Mouse (Mus musculus): ENCODE results near the gene Rnf26.

Rnf26 gene

DNA sequence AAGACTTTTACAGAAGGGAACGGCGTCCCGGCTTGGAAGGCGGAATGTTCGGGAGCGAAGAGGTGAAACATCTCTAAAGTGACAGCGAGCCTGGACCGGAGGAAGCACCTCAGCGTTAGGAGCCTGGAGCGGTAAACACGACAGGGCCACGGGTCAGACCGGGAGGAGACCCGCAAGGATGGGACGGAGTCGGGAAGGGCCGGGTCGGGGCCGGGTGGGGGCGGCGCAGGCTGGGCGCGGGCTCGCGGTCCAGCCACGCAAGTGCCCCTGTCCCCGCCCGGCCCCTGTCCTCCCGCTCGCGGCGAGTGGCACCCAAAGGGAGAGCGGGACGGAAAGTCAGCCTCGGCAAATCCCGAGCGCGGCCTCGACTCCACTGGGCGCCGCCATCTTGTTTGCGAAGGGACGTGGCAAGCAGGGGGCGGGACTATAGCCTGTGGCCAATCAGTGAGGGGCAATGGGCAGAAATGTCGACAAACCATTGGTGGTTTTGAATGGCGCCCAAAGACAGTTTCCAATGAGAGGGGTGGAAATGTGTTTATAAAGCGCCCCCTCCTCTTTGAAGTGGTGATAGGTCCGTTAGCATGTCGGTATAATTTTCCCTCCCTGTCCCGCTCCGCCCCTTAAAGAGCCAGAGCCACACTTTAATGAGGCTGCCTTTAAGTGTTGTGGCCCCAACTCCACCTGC, at the start of gene Rnf26, which contains the start of gene Gm49380:
Rnf26 (minus strand) TSS at position 413 of the 685 bp plus-strand sequence.
Gm49380 (minus strand) TSS at position 396 of the 685 bp plus-strand sequence.
- DNase-seq (ENCODE audit: low read depth) = peak; percentile 94

DNA sequence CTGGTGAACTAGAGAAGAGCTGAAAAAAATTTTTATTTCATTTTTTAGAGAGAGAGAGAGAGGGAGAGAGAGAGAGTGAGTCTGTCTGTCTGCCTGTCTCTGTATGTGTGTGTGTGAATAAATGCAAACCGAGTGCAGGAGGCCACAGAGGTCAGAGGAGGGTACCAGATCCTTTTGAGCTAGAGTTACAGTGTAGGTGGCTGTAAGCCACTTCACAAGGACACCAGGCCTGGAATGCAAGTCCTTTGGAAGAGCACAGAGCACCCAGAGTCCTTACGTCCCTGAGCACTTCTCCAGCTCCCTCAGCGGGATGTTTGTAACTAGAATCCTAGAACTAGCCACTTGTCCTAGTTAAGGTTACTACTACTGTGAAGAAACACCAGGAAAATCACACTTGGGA, 46.6 kb upstream of the Rnf26 start:
- DNase-seq (ENCODE audit: low read depth) = no peak

DNA sequence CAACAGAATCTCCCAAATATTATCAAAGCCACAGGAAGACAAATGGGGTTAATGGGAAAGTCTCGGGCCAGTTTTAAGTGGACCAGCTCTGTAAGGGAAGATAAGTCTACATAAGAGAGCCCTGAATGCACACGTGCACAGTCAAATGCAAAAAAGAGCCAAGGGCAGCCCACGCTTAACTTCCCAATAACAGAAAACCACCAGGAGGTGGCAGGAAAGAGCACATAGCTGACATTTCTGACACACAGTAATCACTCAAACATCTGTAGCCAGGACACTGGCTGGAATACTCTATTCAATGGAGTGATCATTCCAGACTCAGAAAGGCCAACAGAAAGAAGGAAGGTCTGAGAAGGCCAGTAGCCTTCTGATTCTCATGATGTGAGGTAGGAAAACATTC, 34.0 kb upstream of the Rnf26 start:
- no peak for DNase-seq (ENCODE audit: low read depth)

DNA sequence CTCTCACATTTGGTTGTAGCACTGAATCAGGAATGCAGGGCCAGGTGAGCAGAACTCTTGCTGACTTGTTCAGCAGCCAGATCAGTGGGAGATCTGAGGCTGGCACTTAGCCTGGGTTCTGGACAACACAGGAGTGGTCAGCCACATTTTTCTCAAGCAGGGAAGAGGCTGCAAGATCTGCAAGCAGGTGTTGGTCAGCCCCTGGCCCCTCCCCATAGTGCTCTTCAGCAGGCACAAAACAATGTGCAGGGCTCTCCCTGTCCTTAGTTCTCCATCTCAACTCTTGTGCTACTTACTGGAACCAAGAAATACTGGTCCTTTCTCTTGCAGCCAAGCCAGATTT, 31.4 kb upstream of the Rnf26 start:
- no peak for DNase-seq (ENCODE audit: low read depth)

DNA sequence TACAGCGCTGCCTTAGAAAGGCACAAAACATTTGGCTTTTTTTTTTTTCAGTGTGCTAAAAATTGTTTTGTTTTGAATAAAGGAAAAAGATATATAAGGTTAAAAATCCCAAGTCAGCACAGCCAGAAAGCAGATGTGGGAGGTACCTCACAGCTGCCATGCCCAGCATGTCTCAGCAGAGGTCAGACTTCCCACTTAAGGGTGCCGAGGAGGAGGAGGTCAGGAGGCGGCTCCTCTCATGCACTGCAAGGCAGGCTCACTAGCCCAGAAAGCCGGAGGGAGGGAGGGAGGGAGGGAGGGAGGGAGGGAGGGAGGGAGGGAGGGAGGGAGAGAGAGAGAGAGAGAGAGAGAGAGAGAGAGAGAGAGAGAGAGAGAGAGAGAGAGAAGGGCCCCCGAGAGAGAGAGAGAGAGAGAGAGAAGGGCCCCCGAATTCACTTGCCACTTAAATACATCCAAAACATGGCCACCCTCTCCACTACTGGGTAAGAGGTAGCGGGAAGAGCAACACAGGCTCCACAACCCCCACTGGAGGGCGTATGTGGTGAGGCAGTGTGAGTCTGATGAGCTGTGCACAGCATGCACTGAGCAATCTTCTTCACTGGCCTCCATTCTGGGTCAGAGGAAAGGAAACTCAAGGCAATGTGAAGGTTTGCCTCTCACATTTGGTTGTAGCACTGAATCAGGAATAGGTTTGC, 30.9 kb upstream of the Rnf26 start:
- no peak for DNase-seq (ENCODE audit: low read depth)

DNA sequence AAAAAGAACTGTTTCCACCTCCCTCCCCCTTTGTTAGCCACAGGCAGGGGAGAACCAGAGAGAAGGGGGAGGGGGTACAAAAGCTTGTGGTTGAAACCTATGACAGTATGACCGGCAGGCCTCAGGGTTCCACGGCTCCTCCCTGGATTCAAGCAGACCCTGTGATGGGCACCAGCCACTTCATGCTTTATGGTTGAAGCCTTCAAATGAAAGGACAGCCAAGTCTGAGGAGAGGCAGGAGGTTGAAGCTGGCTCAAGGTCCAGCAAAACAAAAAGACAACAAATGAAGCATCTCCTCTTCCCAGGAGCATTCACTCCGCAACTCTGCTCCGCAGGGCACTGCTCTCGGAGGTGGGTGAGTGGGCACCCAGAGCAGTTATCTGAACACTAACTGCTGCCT, 30.1 kb upstream of the Rnf26 start:
- DNase-seq (ENCODE audit: low read depth) = no peak

DNA sequence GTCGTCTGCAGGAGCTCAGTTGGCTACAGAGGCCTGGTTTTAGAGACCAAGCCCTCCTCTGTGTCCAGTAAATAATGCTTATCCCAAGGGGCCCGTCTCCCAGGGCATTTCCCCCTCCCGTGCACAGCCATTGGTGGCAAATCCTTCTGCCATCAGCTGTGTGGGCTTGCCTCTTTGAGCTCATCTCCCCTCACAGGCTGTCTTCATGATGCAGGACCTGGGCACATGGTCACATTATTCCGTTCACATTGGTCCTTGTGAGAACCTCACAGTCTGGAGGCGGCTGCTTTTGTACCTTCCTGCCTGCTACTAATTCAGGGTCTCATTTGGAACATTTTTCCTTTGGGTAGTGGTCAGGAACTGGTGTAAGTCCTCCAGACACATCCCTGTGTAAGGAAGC, 28.6 kb upstream of the Rnf26 start:
- DNase-seq (ENCODE audit: low read depth) = no peak

DNA sequence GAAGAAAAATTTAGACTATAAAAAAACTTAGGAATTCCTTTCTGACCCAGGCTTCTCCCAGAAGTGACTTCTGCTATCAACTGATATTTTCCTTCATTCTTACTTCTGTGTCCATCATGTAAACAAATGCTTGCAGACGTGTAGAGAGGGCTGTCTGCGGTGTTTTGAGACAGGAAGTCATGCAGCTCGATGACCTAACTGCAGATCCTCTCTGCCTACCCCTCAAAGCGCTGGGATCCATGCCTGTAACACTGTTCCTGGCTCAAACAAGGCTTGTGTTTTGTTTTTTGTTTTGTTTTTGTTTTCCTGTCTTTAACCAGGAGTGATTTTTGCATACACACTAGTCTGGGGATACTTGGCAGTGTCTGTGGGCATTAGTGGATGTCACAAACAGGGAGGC, 24.5 kb upstream of the Rnf26 start:
- no peak for DNase-seq (ENCODE audit: low read depth)

DNA sequence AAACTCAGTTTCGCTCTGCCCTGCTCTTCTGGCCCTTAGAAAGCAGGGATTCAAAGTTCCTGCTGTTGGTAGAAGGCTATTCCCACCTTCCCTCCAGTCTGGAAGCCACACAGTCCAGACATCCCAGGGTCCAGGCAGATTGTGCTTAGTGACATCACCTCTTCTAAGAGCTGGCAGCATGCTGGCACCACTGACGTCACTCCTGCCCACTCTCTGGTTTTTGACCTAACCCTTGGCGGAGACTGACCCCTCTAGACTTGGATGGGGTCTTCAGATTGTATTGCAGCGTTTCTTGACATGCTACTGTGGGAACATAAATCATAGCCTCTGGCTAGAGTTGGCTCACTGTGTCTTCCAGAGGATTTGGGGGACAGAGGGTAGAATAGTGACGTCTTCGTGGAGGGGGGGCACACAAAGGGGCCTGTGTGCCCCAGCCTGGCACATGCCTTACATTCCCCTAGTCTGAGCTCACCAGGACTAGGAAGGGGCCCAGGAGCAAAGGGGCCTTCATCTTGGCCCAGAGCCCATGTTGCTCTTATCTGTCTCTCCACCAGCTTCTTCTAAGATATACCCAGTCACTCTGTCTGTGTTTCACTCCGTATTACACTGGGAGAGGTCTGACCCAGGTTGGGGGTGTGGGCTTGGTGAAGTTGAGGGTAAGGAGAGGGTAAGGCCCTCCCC, 22.6 kb upstream of the Rnf26 start:
- no peak for DNase-seq (ENCODE audit: low read depth)

DNA sequence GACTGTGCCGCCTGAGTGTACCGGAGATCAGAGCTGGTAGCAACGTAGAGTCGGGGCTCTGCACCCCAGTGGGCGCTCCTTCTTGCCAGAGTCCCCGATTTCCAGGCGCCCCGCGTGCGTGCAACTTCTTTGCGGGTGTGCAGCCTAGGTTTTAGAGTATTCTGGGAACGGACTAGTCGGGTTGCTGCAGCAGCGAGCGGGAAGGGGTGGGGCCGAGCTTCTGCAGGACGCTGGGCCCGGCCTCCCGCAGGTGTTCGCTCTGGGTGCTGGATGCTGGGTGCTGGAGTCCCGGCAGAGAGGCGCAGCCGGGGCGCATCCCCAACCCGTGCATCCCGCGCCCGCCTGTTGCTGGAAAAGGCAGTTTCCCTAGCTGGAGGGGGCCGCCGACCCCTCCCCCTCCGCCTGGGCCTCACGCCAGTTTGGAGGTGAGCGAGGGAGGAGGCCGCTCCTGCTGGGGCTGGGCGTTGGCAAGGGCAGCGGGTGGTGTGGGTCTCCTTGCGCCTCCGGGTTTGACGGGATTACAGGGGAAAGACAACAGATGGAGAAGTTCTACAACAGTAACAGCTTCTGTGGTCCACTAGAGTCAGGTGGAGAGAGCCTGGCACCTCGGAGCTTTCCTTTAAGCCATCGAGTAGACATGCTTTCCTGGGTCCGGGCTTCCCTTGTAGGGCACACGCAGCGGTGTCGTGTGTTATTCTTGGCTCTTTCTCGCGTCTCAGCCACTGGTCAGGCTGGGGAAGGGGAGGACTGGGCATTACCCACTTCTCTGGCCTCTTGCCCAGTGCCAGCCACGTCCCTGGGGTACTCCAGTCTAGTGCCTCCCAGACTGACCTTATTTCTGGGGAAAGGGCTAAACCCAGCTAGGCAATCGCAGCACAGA, 21.8 kb upstream of the Rnf26 start:
- no peak for DNase-seq (ENCODE audit: low read depth)

DNA sequence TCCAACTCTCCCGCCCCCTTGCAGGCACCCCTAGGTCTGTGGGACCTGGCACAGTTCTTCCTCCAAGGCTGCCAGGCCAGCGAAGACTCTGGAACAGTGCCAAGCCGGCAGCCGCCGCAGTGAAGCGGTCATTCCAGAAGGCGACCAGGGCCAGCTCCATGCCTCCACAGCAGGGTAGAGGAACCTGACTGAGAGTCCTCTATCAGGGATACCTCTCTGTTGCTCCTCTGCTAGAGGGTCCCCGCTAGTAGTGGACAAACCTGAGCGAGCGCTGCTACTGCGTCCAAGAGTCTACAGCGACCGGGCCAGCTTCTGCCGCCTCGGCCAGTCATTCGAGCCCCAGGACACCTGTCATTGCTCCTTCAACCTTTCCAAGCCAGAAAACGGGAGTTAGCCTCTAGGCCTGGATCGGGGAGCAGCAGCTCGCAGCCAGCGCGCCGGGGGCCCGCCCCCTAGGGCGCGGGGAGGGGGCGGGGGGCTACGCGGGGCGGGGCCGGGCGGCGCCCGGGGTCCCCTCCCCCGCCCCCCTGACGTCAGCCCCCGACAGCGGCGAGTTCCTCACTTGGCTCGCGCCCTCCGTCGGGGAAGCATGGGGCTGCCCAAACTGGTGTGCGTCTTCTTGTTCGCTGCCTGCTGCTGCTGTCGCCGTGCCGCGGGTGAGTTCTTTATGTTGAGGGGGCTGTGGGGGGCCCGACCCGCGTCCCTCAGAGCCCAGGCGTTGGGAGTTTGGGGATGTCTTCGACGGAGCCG, 21.0 kb upstream of the Rnf26 start, which contains the start of gene Mcam:
Mcam (plus strand) TSS at position 369 of the 750 bp plus-strand sequence.
- no peak for DNase-seq (ENCODE audit: low read depth)

DNA sequence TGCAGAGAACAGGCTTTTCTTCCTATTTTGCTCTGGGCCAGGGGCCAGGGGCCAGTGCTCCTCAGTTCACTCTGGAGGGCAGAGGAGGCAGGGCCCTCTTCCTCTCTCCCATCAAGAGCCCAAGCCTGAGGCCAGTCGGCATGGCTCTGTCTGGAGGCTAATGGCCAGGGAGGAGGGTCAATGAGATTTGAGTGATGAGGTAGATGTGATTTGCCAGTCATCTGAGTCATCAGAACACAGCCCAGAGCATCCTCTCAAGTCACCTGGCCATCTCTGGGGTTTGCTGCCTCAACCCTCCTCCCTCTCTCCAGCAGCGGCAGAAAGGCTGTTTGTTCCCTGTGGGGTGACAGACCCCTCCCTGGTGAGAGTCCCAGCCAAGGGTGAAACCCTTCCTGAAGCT, 20.0 kb upstream of the Rnf26 start:
- no peak for DNase-seq (ENCODE audit: low read depth)

DNA sequence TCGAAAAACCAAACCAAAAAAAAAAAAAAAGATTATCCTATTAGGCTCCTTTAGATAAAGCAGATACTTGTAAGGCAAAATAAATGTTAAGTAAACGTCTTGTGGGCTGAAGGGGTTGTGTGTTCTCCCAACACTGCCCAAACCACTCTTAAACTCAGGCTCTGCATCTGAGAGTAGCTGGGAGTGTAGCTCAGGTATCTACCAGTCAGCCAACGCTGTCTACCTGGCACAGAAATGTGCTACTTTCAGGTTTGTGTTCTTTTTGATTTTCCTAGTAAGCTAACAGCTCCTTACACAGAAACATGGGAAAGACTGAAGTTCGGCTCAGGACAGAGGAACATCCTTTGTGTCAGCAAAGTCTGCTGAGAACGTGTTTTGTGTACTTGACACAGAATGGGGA, 18.9 kb upstream of the Rnf26 start:
- no peak for DNase-seq (ENCODE audit: low read depth)

DNA sequence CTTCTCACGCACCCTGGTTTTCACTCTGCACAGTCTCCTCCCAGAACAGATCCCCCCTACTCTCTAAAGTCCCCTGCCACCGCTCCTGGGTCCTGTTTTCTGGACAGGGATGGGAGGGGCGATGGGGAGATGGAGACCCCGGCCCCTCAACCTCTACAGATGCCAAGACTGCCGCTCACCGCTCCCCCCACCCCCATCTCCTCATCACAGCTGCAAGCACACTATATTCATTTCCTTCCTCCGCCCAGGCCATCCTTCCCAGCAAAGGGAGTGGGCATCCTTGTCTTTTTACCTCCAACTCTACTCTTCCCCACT, 17.9 kb upstream of the Rnf26 start:
- DNase-seq (ENCODE audit: low read depth) = no peak

DNA sequence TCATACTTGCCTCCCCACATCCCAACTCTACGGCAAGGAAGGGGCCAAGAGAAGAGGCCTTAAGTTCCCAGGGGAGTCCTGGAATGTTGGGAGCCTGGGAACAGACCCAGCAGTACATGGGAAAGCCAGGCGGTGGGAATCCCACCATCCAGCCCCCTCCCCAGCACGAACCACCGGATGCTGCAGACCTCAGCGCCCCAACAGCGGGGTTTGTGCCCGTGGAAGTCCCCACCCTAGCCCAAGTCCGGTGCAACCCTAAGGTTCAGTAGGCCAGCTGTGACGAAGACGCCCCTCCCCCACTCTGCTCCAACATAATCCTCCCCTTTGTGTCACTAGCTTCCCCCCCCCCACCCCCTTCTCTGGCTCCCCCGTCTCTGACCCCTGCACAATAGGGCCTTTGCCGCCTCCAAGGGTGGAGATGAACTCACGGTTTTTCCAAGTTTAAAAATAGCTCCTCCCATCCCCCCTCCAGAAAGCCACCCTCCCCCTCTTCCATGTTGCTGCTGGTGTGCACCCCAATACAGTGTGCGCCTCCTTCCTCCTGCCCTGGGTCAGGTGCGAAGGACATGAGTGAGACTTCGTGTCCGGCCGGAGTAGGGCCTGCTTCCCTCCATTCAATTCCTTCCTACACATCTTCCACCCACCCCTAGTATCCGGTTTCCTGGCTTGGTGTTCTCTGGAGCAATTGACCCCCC, 17.4 kb upstream of the Rnf26 start:
- no peak for DNase-seq (ENCODE audit: low read depth)

DNA sequence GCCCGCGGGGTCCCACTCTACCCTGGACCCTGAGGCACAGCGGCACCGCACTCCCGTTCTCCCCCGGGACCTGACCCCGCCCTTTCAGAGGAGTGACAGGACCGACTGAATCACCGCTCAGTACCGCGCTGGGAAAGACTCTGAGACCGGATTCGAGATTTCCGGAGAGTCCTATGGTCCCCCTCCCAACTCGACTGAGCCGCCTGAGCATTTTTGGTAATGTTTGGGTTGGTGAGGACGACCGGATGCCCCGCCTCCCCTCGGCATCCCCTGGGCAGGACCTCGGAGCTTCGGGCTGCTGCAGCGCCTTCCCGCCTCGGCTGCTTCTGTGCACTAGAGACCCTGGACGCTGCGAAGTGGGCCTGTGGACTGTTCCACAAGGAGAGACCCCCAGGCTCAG, 16.7 kb upstream of the Rnf26 start:
- DNase-seq (ENCODE audit: low read depth) = no peak

DNA sequence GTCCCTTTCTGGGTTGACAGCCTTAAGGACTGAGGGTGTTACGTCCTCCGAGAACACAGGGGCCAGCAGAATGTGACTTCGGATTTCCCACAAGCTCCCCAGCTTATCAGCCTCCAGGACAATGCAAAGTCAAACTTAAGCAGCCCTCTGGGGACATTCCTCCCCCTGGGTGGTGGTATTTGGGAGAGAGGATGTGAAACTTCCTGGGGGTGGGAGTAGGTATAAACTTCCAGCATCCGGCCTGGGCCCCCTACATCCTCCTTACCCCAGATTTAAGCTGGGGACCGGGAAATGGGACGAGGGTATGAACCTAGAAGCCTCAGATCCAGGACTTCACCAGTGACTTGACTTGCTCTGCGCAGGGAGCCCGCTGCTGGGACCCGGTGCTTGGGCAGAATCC, 16.3 kb upstream of the Rnf26 start:
- no peak for DNase-seq (ENCODE audit: low read depth)

DNA sequence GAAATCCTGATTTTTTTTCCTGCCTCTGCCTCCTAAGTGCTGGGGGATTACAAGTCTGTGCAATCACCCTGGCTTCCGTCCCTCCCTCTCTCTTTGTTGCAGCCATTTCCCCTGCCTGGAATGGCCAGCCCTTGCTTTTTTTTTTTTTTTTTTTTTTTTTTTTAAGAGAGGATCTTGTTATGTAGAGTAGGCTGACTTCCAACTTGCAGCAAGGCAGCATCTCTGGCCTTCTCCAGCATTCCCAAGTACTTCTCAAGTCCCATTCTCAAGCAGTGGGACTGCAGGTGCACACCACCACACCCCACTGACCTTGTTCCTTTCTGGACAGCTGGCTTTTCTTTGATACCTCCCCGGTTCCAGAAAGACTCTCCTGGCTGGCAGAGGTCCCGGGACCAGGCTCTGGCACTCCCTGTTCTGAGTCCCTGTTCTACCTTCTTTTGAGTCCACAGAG, 14.1 kb upstream of the Rnf26 start:
- DNase-seq (ENCODE audit: low read depth) = no peak

DNA sequence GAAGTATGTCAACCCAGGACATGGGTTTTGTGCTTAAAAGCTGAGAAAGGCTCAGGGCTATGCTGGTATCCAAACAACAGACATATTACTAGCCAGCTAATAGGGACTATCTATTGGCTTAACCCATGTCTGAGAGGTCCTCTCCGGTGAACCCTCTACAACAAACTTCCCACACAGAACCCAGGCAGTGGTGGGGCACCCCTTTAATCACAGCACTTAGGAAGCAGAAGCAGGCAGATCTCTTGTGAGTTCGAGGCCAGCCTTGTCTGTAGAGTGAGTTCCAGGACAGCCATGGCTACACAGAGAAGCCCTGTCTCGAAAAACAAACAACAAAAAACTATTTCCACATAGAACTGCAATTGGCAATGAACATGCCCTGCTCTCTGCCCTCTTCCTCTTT, 13.4 kb upstream of the Rnf26 start:
- no peak for DNase-seq (ENCODE audit: low read depth)

DNA sequence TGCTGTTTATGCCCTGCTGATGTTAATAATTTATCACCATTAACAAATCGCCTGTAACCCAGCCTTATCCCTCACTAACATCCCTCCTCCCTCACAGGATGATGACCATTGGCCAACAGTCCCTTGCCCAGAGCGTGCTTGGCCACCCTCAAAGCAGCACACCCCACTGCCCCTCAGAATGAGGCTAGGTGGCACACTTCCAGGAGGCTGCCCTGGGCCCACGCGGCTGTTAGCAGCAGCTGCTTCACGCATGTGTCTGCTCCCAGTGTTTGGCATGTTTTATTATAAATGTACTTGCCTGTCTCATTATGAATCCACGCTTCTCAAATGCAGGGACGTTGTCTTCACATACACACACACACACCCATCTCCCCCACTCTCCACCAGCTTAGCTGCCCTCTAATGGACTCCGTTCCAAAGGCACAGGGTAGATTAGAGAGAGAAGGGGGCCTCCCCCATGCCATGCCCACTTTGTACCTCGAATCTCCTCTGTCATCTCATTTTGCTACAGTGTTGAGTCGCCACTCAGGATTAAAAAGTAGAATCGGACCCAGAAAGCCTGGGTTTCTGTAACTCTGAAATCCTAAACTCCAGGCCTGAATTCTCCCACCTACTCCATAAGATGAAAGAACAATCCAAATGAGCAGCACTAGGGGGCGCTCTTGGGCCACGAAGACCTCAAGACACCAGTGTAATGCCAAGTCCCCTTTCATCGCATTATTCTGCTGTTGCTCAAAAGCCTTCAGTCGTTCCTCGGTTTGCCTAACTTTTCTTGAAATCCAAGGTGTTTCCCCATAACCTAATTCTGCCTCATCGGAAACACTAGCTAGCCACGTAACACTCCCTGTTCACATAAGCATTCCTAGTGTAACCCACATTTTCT, 12.5 kb upstream of the Rnf26 start:
- DNase-seq (ENCODE audit: low read depth) = peak; percentile 75
